Mouse (Mus musculus): Measurements from ENCODE around the gene Rnd2. TPM values are rescaled to one million over a fixed set of nuclear protein-coding genes. Genes with fewer than 3 reads are reported as not detected.
"Not testable (repeated sequence)": the region's sequence is repeated elsewhere in the genome, so short reads cannot be mapped to it uniquely, and the experiment has no call there.

Rnd2 gene
- 100 to 1,000 TPM; 156 to 190 (median 176) TPM for total RNA-seq (2022)

- no peak for DNase-seq (ENCODE audit: low spot score in 2 of 2)
These were observed at the start of gene Rnd2 for GRCm38 (mm10) chr11:101464211-101465100. Gene Rnd2, plus strand, starts transcription at chr11:101464999.

GRCm38 (mm10) chr11:101415306-101415705 lies 49.5 kb upstream of the Rnd2 start:
- no peak for DNase-seq (ENCODE audit: low spot score in 2 of 2)

- DNase-seq (ENCODE audit: low spot score in 2 of 2), result no peak
These were observed 48.2 kb upstream of the Rnd2 start for GRCm38 (mm10) chr11:101416433-101417100.

- peak; percentile 67 to 92 for DNase-seq (ENCODE audit: low spot score in 2 of 2)
These were observed 47.5 kb upstream of the Rnd2 start, which contains the start of gene Aarsd1 for GRCm38 (mm10) chr11:101417101-101417855. Gene Aarsd1, minus strand, starts transcription at chr11:101417615.

- DNase-seq (ENCODE audit: low spot score in 2 of 2), result peak in 1 of 2 experiments; percentile 54
These were observed 45.8 kb upstream of the Rnd2 start for GRCm38 (mm10) chr11:101418991-101419390.

- DNase-seq (ENCODE audit: low spot score in 2 of 2), result no peak
These were observed 45.2 kb upstream of the Rnd2 start for GRCm38 (mm10) chr11:101419610-101420009.

- no peak for DNase-seq (ENCODE audit: low spot score in 2 of 2)
These were observed 44.7 kb upstream of the Rnd2 start for GRCm38 (mm10) chr11:101420148-101420547.

- DNase-seq (ENCODE audit: low spot score in 2 of 2), result peak; percentile 32 to 33
These were observed 40.5 kb upstream of the Rnd2 start, which contains the start of gene Gm27029 for GRCm38 (mm10) chr11:101424105-101424851. Gene Gm27029, minus strand, starts transcription at chr11:101424796.

GRCm38 (mm10) chr11:101424925-101425813 lies 39.6 kb upstream of the Rnd2 start, which contains the start of the genes Rundc1 and Ptges3l:
Gene Rundc1, plus strand, starts transcription at chr11:101425085.
Gene Ptges3l, minus strand, starts transcription at chr11:101425333.
- DNase-seq (ENCODE audit: low spot score in 2 of 2), result peak; percentile 94 to 96

- DNase-seq (ENCODE audit: low spot score in 2 of 2), result no peak
These were observed 38.6 kb upstream of the Rnd2 start for GRCm38 (mm10) chr11:101426165-101426564.

- DNase-seq (ENCODE audit: low spot score in 2 of 2), result no peak
These were observed 33.5 kb upstream of the Rnd2 start for GRCm38 (mm10) chr11:101431327-101431726.

GRCm38 (mm10) chr11:101433396-101433795 lies 31.4 kb upstream of the Rnd2 start:
- no peak for DNase-seq (ENCODE audit: low spot score in 2 of 2)

GRCm38 (mm10) chr11:101435831-101436230 lies 29.0 kb upstream of the Rnd2 start:
- DNase-seq (ENCODE audit: low spot score in 2 of 2), result no peak

GRCm38 (mm10) chr11:101436916-101437315 lies 27.9 kb upstream of the Rnd2 start:
- DNase-seq (ENCODE audit: low spot score in 2 of 2), result no peak

GRCm38 (mm10) chr11:101438006-101438405 lies 26.8 kb upstream of the Rnd2 start:
- DNase-seq (ENCODE audit: low spot score in 2 of 2), result not testable (repeated sequence)

- DNase-seq (ENCODE audit: low spot score in 2 of 2), result not testable (repeated sequence)
These were observed 23.2 kb upstream of the Rnd2 start for GRCm38 (mm10) chr11:101441450-101442126.

- DNase-seq (ENCODE audit: low spot score in 2 of 2), result peak; percentile 86 to 98
These were observed 22.6 kb upstream of the Rnd2 start, which contains the start of gene Rpl27 for GRCm38 (mm10) chr11:101442127-101442693. Gene Rpl27, plus strand, starts transcription at chr11:101442298.

GRCm38 (mm10) chr11:101442760-101443159 lies 22.0 kb upstream of the Rnd2 start:
- DNase-seq (ENCODE audit: low spot score in 2 of 2), result no peak

- no peak for DNase-seq (ENCODE audit: low spot score in 2 of 2)
These were observed 18.5 kb upstream of the Rnd2 start for GRCm38 (mm10) chr11:101446319-101446718.
